Mouse (Mus musculus): ENCODE results near the gene Akna. TPM values are rescaled to one million over a fixed set of nuclear protein-coding genes. Genes with fewer than 3 reads are reported as not detected.

Gene Akna
- total and polyA plus RNA-seq, 3 experiments, result 6.5 to 37.5 (median 28.0) TPM

GRCm38 (mm10) chr4:63420143-63420920, 17.2 kb upstream of the Akna start:
- no peak overlapping the region for H3K9ac ChIP-seq (ENCODE audit: insufficient read depth, low read depth)
- in situ Hi-C loops (cut with MboI; ENCODE audit: low pct_ligation_motif_present, low pct_unique_long_range_greater_than_20kb, low sequenced_read_pairs) (loop anchor here (25.0 kb wide), 2 partner anchors 342 to 517 kb away; no protein-coding TSS in a partner anchor), dilution Hi-C loops (cut with MboI; ENCODE audit: extremely low pct_ligation_motif_present, extremely low pct_unique_long_range_greater_than_20kb, low sequenced_read_pairs) (no loop called here)
- H3K4me1 ChIP-seq (ENCODE audit: control insufficient read depth in 1 of 2, insufficient read depth in 2 of 2), result peaks cover 3 to 26% of the 10 kb centered on the region in 2 experiments; a peak in 2 of 4 replicates
- H3K79me2 ChIP-seq (replicated peaks; ENCODE audit: control insufficient read depth, extremely low read depth, insufficient read depth, poor library complexity, severe bottlenecking), result no peaks in the 10 kb centered on the region
- no peak overlapping the region for H3K27ac ChIP-seq (ENCODE audit: insufficient read depth, low read depth)
- no peak overlapping the region for H3K4me3 ChIP-seq (replicated peaks in 1 of 3; ENCODE audit: low read depth in 2 of 3, low read length in 2 of 3, poor library complexity in 1 of 3)
- no peak overlapping the region for H3K4me2 ChIP-seq (ENCODE audit: insufficient read depth, low read depth, poor library complexity, severe bottlenecking)
- TF ChIP-seq CTCF (conservative IDR thresholded peaks at IDR 0.05 in 1 of 2, IDR thresholded peaks at IDR 0.05 in 1 of 2; ENCODE audit: low read depth in 2 of 2, low read length in 2 of 2) (no peak), POLR2AphosphoS2 (IDR thresholded peaks at IDR 0.05; ENCODE audit: low read depth, low read length) (no peak), NRF1 (IDR thresholded peaks at IDR 0.05; ENCODE audit: low read depth, low read length) (no peak), BHLHE40 (IDR thresholded peaks at IDR 0.05; ENCODE audit: low read depth, low read length) (no peak), E2F4 (IDR thresholded peaks at IDR 0.05; ENCODE audit: insufficient replicate concordance, low read depth, low read length) (no peak), PAX5 (IDR thresholded peaks at IDR 0.05; ENCODE audit: low read length) (no peak), CHD2 (IDR thresholded peaks at IDR 0.05; ENCODE audit: low read length) (no peak), HCFC1 (IDR thresholded peaks at IDR 0.05; ENCODE audit: low read depth, low read length) (no peak), JUND (conservative IDR thresholded peaks at IDR 0.05; ENCODE audit: low read depth, low read length) (no peak), USF1 (IDR thresholded peaks at IDR 0.05; ENCODE audit: low read depth, low read length) (no peak), CHD1 (IDR thresholded peaks at IDR 0.05; ENCODE audit: low read depth, low read length) (no peak), MAFK (IDR thresholded peaks at IDR 0.05; ENCODE audit: insufficient replicate concordance, low read length) (no peak), JUN (IDR thresholded peaks at IDR 0.05; ENCODE audit: insufficient read depth, low read depth, low read length) (no peak), KAT2A (IDR thresholded peaks at IDR 0.05; ENCODE audit: insufficient replicate concordance, low read length) (no peak), IRF4 (IDR thresholded peaks at IDR 0.05; ENCODE audit: low read depth, low read length) (no peak)
- no peaks in the 10 kb centered on the region for H3K27me3 ChIP-seq (replicated peaks)
- DNase-seq (ENCODE audit: extremely low read depth), result no peak
- H3K9me3 ChIP-seq (replicated peaks; ENCODE audit: low read length), result no peaks in the 10 kb centered on the region
- peaks cover 0 to 18% of the 10 kb centered on the region in 2 experiments for H3K36me3 ChIP-seq (replicated peaks in 1 of 2; ENCODE audit: control insufficient read depth in 1 of 2, insufficient read depth in 1 of 2, low read length in 1 of 2)

- in situ Hi-C loops (cut with MboI; ENCODE audit: low pct_ligation_motif_present, low pct_unique_long_range_greater_than_20kb, low sequenced_read_pairs), result loop anchor here (25.0 kb wide), 2 partner anchors 344 to 519 kb away; no protein-coding TSS in a partner anchor
- Histone ChIP-seq H3K4me3 (replicated peaks in 1 of 3; ENCODE audit: low read depth in 2 of 3, low read length in 2 of 3, poor library complexity in 1 of 3) (no peak overlapping the region), H3K36me3 (replicated peaks in 1 of 2; ENCODE audit: control insufficient read depth in 1 of 2, insufficient read depth in 1 of 2, low read length in 1 of 2) (peaks cover 0 to 15% of the 10 kb centered on the region in 2 experiments), H3K9me3 (replicated peaks; ENCODE audit: low read length) (no peaks in the 10 kb centered on the region), H3K4me2 (ENCODE audit: insufficient read depth, low read depth, poor library complexity, severe bottlenecking) (no peak overlapping the region), H3K9ac (ENCODE audit: insufficient read depth, low read depth) (no peak overlapping the region), H3K4me1 (ENCODE audit: control insufficient read depth in 1 of 2, insufficient read depth in 2 of 2) (peaks cover 0 to 7% of the 10 kb centered on the region in 2 experiments; a peak in 2 of 4 replicates), H3K27ac (ENCODE audit: insufficient read depth, low read depth) (no peak overlapping the region), H3K27me3 (replicated peaks) (no peaks in the 10 kb centered on the region), H3K79me2 (replicated peaks; ENCODE audit: control insufficient read depth, extremely low read depth, insufficient read depth, poor library complexity, severe bottlenecking) (no peaks in the 10 kb centered on the region)
- TF ChIP-seq HCFC1 (IDR thresholded peaks at IDR 0.05; ENCODE audit: low read depth, low read length) (no peak), UBTF (IDR thresholded peaks at IDR 0.05; ENCODE audit: low read depth, low read length) (no peak), CHD1 (IDR thresholded peaks at IDR 0.05; ENCODE audit: low read depth, low read length) (no peak), MAFK (IDR thresholded peaks at IDR 0.05; ENCODE audit: insufficient replicate concordance, low read length) (no peak), KAT2A (IDR thresholded peaks at IDR 0.05; ENCODE audit: insufficient replicate concordance, low read length) (no peak), ZC3H11A (IDR thresholded peaks at IDR 0.05; ENCODE audit: low read depth, low read length) (no peak), MXI1 (IDR thresholded peaks at IDR 0.05; ENCODE audit: low read depth, low read length) (no peak), USF1 (IDR thresholded peaks at IDR 0.05; ENCODE audit: low read depth, low read length) (no peak)
- dilution Hi-C loops (cut with MboI; ENCODE audit: extremely low pct_ligation_motif_present, extremely low pct_unique_long_range_greater_than_20kb, low sequenced_read_pairs), result no loop called here
- DNase-seq (ENCODE audit: extremely low read depth), result no peak
Observed at GRCm38 (mm10) chr4:63418270-63418669, 15.1 kb upstream of the Akna start.

Data from CH12.LX (cell line).